Mouse (Mus musculus) kidney, adult 2 months (tissue): ENCODE measurements around the gene Vmn1r214. TPM values are rescaled to one million over a fixed set of nuclear protein-coding genes. Genes with fewer than 3 reads are reported as not detected.

Experiments used
- DNase-seq: peaks from one replicate; pipeline ENCODE4 v3.0.0; 2021
- H3K27ac ChIP-seq: fragments of 200-500 bp; 2 replicates; pipeline ENCODE4 v1.5.1; 2012; ENCODE audit warnings: low read depth, low read length, control low read depth, inconsistent platforms; ENCODE audit not compliant: insufficient read depth
- H3K27me3 ChIP-seq: fragments of 200-500 bp; replicated peaks from 2 replicates; pipeline ENCODE4 v1.6.1; 2012; ENCODE audit warnings: mild to moderate bottlenecking, moderate library complexity, low read length, inconsistent platforms; ENCODE audit not compliant: control insufficient read depth, insufficient read depth
- H3K36me3 ChIP-seq: fragments of 200-500 bp; 2 replicates; pipeline ENCODE4 v1.6.1; 2012; ENCODE audit warnings: mild to moderate bottlenecking, moderate library complexity, low read length, inconsistent platforms; ENCODE audit not compliant: control insufficient read depth, insufficient read depth
- H3K4me1 ChIP-seq: fragments of 200-500 bp; 2 replicates; pipeline ENCODE4 v1.6.1; 2011; ENCODE audit warnings: low read length; ENCODE audit not compliant: control insufficient read depth, insufficient read depth
- H3K4me3 ChIP-seq: fragments of 200-500 bp; 2 replicates; pipeline ENCODE4 v1.5.1; 2011; ENCODE audit warnings: mild to moderate bottlenecking, low read depth, low read length, control low read depth; ENCODE audit not compliant: insufficient read depth
- CTCF ChIP-seq: fragments of 200-500 bp; conservative IDR thresholded peaks from 2 replicates; pipeline ENCODE4 v1.5.1; 2011; ENCODE audit warnings: low read depth, mild to moderate bottlenecking, control low read depth, low read length, moderate library complexity, mixed read lengths; ENCODE audit not compliant: insufficient read depth, insufficient read length
- POLR2A ChIP-seq: fragments of 200-500 bp; IDR thresholded peaks from one replicate; pipeline ENCODE4 v1.6.1; 2011; ENCODE audit warnings: low read depth, low read length, control low read depth
- WGBS: fragments of 180-500 bp; shearing (Covaris S2); methylation state at CpG from one replicate; pipeline ENCODE4 v1.1.7; 2018; 5-methylcytosine and 5-hydroxymethylcytosine counted together
- polyA plus RNA-seq: library from polyadenylated mRNA; depleted of rRNA; stranded (reverse); fragments of >200 nt; gene quantifications from 2 replicates; pipeline ENCODE4 v1.2.3, GENCODE M21; 2012; rRNA removed

Vmn1r214 gene
- polyA plus RNA-seq, 1 experiment, result not detected

DNA sequence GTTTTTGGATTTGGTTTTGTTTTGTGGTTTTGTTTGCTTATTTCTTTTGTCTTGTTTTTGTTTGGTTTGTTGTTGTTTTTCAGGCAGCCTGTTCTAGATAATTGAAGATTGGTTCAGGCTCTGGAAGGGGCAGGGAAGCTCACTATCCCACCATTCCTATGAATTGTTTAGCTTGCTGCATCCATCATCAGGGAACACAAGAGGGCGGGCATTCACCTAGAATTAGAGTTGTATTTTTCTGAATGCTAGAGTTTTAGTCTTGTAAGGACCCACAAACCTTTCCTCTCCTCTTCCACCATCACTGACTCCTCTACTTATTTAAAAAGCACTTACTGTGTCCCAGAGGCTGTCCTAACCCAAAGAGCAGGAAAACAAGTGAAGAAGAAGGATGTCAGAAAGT lies 27.6 kb downstream of the Vmn1r214 start:
- no peak overlapping the region for H3K27ac ChIP-seq
- H3K27me3 ChIP-seq, result no peaks in the 10 kb centered on the region; the same call in 1 of the 2 replicates
- DNase-seq, result no peak
- no peaks in the 10 kb centered on the region for H3K36me3 ChIP-seq
- WGBS, result 53% methylated on average over 1 of the region's 1 CpGs
- H3K4me3 ChIP-seq, result no peak overlapping the region
- no peak for TF ChIP-seq CTCF
- TF ChIP-seq POLR2A, result no peak
- no peaks in the 10 kb centered on the region for H3K4me1 ChIP-seq

DNA sequence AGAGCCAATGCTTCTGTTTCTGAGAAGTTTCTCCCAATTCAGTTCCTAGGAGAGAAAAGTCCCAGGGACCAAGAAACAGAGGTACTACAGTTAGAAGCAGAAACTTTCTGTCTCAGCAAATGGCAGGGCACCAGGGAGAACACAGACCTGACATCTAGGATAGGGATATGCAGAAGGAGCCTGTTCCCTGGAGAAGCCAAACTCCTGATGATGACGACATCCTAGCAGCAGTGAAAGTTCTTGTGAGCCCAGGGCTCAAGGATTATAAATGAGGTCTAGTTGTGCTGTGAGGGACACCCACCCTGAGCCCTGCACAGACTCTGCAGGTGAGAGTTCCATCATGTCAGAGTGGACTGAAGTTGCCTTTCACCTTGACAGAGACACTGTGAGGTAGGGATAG lies 37.5 kb downstream of the Vmn1r214 start, which contains the start of gene Vmn1r215:
Gene Vmn1r215 (plus strand): TSS at position 301 of the 400 bp plus-strand sequence.
- Histone ChIP-seq H3K36me3 (no peaks in the 10 kb centered on the region), H3K27me3 (no peaks in the 10 kb centered on the region; the same call in 1 of the 2 replicates), H3K4me1 (no peaks in the 10 kb centered on the region), H3K27ac (no peak within 1 kb of the TSS), H3K4me3 (no peak within 1 kb of the TSS)
- DNase-seq, result no peak
- TF ChIP-seq CTCF (no peak), POLR2A (no peak)
- WGBS, result 67% methylated on average over 1 of the region's 1 CpGs

DNA sequence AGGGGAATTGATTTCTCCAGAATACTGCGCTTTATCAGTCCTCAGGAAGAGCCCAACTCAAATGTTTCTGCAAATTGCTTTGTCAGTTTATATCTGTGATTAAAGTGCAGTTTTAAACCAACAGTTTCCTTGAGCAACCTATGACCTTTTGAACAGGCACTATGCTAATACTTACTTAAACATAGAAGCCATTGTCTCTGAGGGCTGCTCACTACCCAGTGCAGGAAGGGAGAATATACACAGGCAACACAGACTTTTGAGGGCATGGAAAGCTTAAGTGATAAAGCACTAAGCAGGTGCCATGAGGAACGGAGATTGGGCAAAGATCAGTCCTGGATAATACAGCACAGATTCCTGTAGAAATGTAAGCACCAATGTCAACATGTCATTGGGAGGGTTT lies 39.1 kb downstream of the Vmn1r214 start:
- 90% methylated on average over 2 of the region's 2 CpGs for WGBS
- Histone ChIP-seq H3K27ac (no peak overlapping the region), H3K27me3 (no peaks in the 10 kb centered on the region), H3K4me3 (no peak overlapping the region), H3K4me1 (no peaks in the 10 kb centered on the region), H3K36me3 (no peaks in the 10 kb centered on the region)
- DNase-seq, result no peak
- no peak for TF ChIP-seq CTCF

Other genes starting within 250 kb of the Vmn1r214 start
- gene Vmn1r209, start 220.7 kb upstream of the Vmn1r214 start, polyA plus RNA-seq, result not detected in 2 replicates
- gene Vmn1r210, start 199.1 kb upstream of the Vmn1r214 start, polyA plus RNA-seq, result not detected in 2 replicates
- not detected in 2 replicates for gene Vmn1r211, start 172.9 kb upstream of the Vmn1r214 start, polyA plus RNA-seq
- not detected in 2 replicates for gene Vmn1r212, start 146.2 kb upstream of the Vmn1r214 start, polyA plus RNA-seq
- not detected in 2 replicates for gene Vmn1r213, start 22.8 kb upstream of the Vmn1r214 start, polyA plus RNA-seq
- gene Vmn1r215, start 37.6 kb downstream of the Vmn1r214 start, polyA plus RNA-seq, result not detected in 2 replicates
- gene Vmn1r217, start 87.8 kb downstream of the Vmn1r214 start, polyA plus RNA-seq, result not detected in 2 replicates
- not detected in 2 replicates for gene Vmn1r218, start 102.7 kb downstream of the Vmn1r214 start, polyA plus RNA-seq
- not detected in 2 replicates for gene Vmn1r219, start 128.9 kb downstream of the Vmn1r214 start, polyA plus RNA-seq
- gene Vmn1r220, start 157.6 kb downstream of the Vmn1r214 start, polyA plus RNA-seq, result not detected in 2 replicates
- not detected in 2 replicates for gene Vmn1r221, start 183.7 kb downstream of the Vmn1r214 start, polyA plus RNA-seq
- gene Vmn1r222, start 205.5 kb downstream of the Vmn1r214 start, polyA plus RNA-seq, result not detected in 2 replicates
- gene Vmn1r223, start 216.7 kb downstream of the Vmn1r214 start, polyA plus RNA-seq, result not detected in 2 replicates